Mouse (Mus musculus): ENCODE data around the gene Fth1. TPM values are rescaled to one million over a fixed set of nuclear protein-coding genes. Genes with fewer than 3 reads are reported as not detected.
A peak's percentile ranks its signal among the peaks of the same experiment; 100 is the strongest.

Gene Fth1
- polyA plus RNA-seq, 1 experiment from 2014 or later, result 1,338 TPM

- Histone ChIP-seq H3K9me3 (no peaks in the 10 kb centered on the region), H3K4me3 (no peak overlapping the region), H3K27ac (replicated peaks) (peak overlapping the region; percentile 26), H3K4me1 (peaks cover 88% of the 10 kb centered on the region), H3K27me3 (replicated peaks; ENCODE audit: low read depth, poor library complexity, severe bottlenecking) (peaks cover 6% of the 10 kb centered on the region; the same call in 1 of the 2 replicates), H3K36me3 (replicated peaks) (peaks cover 8% of the 10 kb centered on the region)
- WGBS, result 85% methylated on average over 2 of the region's 2 CpGs
- DNase-seq (ENCODE audit: low spot score), result no peak
These were observed 41.6 kb downstream of the Fth1 start for GRCm38 (mm10) chr19:10021981-10022380.

GRCm38 (mm10) chr19:10022414-10023303 is 42.3 kb downstream of the Fth1 start:
- Histone ChIP-seq H3K27me3 (replicated peaks; ENCODE audit: low read depth, poor library complexity, severe bottlenecking) (peaks cover 6% of the 10 kb centered on the region; the same call in 1 of the 2 replicates), H3K9me3 (no peaks in the 10 kb centered on the region), H3K36me3 (replicated peaks) (peaks cover 15% of the 10 kb centered on the region), H3K4me1 (peaks cover 81% of the 10 kb centered on the region), H3K27ac (replicated peaks) (peak overlapping the region; percentile 26), H3K4me3 (no peak overlapping the region)
- WGBS, result 71% methylated on average over 5 of the region's 5 CpGs
- peak; percentile 51 for DNase-seq (ENCODE audit: low spot score)

GRCm38 (mm10) chr19:10023304-10023758 is 42.9 kb downstream of the Fth1 start:
- Histone ChIP-seq H3K9me3 (no peaks in the 10 kb centered on the region), H3K4me3 (no peak overlapping the region), H3K36me3 (replicated peaks) (peaks cover 22% of the 10 kb centered on the region), H3K27ac (replicated peaks) (peak overlapping the region; percentile 26), H3K4me1 (peaks cover 74% of the 10 kb centered on the region), H3K27me3 (replicated peaks; ENCODE audit: low read depth, poor library complexity, severe bottlenecking) (peaks cover 6% of the 10 kb centered on the region; the same call in 1 of the 2 replicates)
- 70% methylated on average over 9 of the region's 9 CpGs for WGBS
- no peak for DNase-seq (ENCODE audit: low spot score)

- peak; percentile 68 for DNase-seq (ENCODE audit: low spot score)
- H3K27ac ChIP-seq (replicated peaks), result peak overlapping the region; percentile 48
- peaks cover 40% of the 10 kb centered on the region for H3K36me3 ChIP-seq (replicated peaks)
- H3K27me3 ChIP-seq (replicated peaks; ENCODE audit: low read depth, poor library complexity, severe bottlenecking), result no peaks in the 10 kb centered on the region
- no peaks in the 10 kb centered on the region for H3K9me3 ChIP-seq
- peak overlapping the region; percentile 16; the same call in 1 of the 2 replicates for H3K4me3 ChIP-seq
- H3K4me1 ChIP-seq, result peaks cover 56% of the 10 kb centered on the region
- WGBS, result 24% methylated on average over 8 of the region's 8 CpGs
These were observed 44.9 kb downstream of the Fth1 start for GRCm38 (mm10) chr19:10025169-10025875.

GRCm38 (mm10) chr19:10029746-10030145 is 49.3 kb downstream of the Fth1 start:
- no peak overlapping the region for H3K4me3 ChIP-seq
- no peak for DNase-seq (ENCODE audit: low spot score)
- H3K27me3 ChIP-seq (replicated peaks; ENCODE audit: low read depth, poor library complexity, severe bottlenecking), result 0 out of 2 replicates have a peak, but pooled peaks cover 4% of the 10 kb centered on the region
- no peak overlapping the region for H3K27ac ChIP-seq (replicated peaks)
- WGBS, result 93% methylated on average over 2 of the region's 2 CpGs
- peaks cover 70% of the 10 kb centered on the region for H3K36me3 ChIP-seq (replicated peaks)
- peaks cover 25% of the 10 kb centered on the region for H3K4me1 ChIP-seq
- no peaks in the 10 kb centered on the region for H3K9me3 ChIP-seq

- Histone ChIP-seq H3K4me3 (no peak overlapping the region), H3K27ac (replicated peaks) (no peak overlapping the region)
- 37% methylated on average over 8 of the region's 8 CpGs for WGBS
These were observed 53.0 kb downstream of the Fth1 start for GRCm38 (mm10) chr19:10033211-10033973.

GRCm38 (mm10) chr19:10034356-10034755 is 54.0 kb downstream of the Fth1 start:
- no peak overlapping the region for H3K4me3 ChIP-seq
- peaks cover 5% of the 10 kb centered on the region; the same call in 1 of the 2 replicates for H3K27me3 ChIP-seq (replicated peaks; ENCODE audit: low read depth, poor library complexity, severe bottlenecking)
- DNase-seq (ENCODE audit: low spot score), result no peak
- no peak overlapping the region for H3K27ac ChIP-seq (replicated peaks)
- peaks cover 24% of the 10 kb centered on the region for H3K4me1 ChIP-seq
- H3K36me3 ChIP-seq (replicated peaks), result peaks cover 57% of the 10 kb centered on the region
- no peaks in the 10 kb centered on the region for H3K9me3 ChIP-seq
- WGBS, result 83% methylated on average over 5 of the region's 5 CpGs

More at GRCm38 (mm10) chr19:10033211-10033973, 53.0 kb downstream of the Fth1 start:
- H3K9me3 ChIP-seq, result no peaks in the 10 kb centered on the region
- H3K36me3 ChIP-seq (replicated peaks), result peaks cover 67% of the 10 kb centered on the region
- H3K4me1 ChIP-seq, result peaks cover 19% of the 10 kb centered on the region
- peak; percentile 69 for DNase-seq (ENCODE audit: low spot score)
- H3K27me3 ChIP-seq (replicated peaks; ENCODE audit: low read depth, poor library complexity, severe bottlenecking), result 0 out of 2 replicates have a peak, but pooled peaks cover 4% of the 10 kb centered on the region

Other genes starting within 250 kb of the Fth1 start
- gene Scgb2a2, start 133.0 kb upstream of the Fth1 start, polyA plus RNA-seq (2016; fragmentation: Nextera tagmentation; extraction: Ambion mirVana), result not detected in 2 replicates
- gene Incenp, start 81.0 kb upstream of the Fth1 start, polyA plus RNA-seq (2016; fragmentation: Nextera tagmentation; extraction: Ambion mirVana), result 159 and 169 TPM in 2 replicates
- gene Best1, start 21.0 kb downstream of the Fth1 start, polyA plus RNA-seq (2016; fragmentation: Nextera tagmentation; extraction: Ambion mirVana), result 1.6 TPM in 2 replicates
- 51.7 and 57.4 TPM in 2 replicates for gene Rab3il1, start 21.1 kb downstream of the Fth1 start, polyA plus RNA-seq (2016; fragmentation: Nextera tagmentation; extraction: Ambion mirVana)
- gene Fads3, start 61.0 kb downstream of the Fth1 start, polyA plus RNA-seq (2016; fragmentation: Nextera tagmentation; extraction: Ambion mirVana), result 4.0 and 4.3 TPM in 2 replicates
- 160 and 165 TPM in 2 replicates for gene Fads2, start 121.1 kb downstream of the Fth1 start, polyA plus RNA-seq (2016; fragmentation: Nextera tagmentation; extraction: Ambion mirVana)
- 151 and 156 TPM in 2 replicates for gene Fads1, start 202.3 kb downstream of the Fth1 start, polyA plus RNA-seq (2016; fragmentation: Nextera tagmentation; extraction: Ambion mirVana)
- 379 and 394 TPM in 2 replicates for gene Tmem258, start 223.4 kb downstream of the Fth1 start, polyA plus RNA-seq (2016; fragmentation: Nextera tagmentation; extraction: Ambion mirVana)
- gene Fen1, start 223.6 kb downstream of the Fth1 start, polyA plus RNA-seq (2016; fragmentation: Nextera tagmentation; extraction: Ambion mirVana), result 183 and 199 TPM in 2 replicates

Measured in embryonic facial prominence, embryonic 10.5 days (tissue).